Mouse (Mus musculus) adrenal gland (tissue): ENCODE data around the gene Rassf6.

Experiments used
- intact Hi-C: fragments of 180-260 bp; cut with DNase I; formaldehyde crosslinking; loops from one replicate; pipeline ENCODE4 v1.15.1; 2025

The Rassf6 gene

GRCm38 (mm10) chr5:90577751-90578150 lies 62.7 kb downstream of the Rassf6 start:
- intact Hi-C loops = no loop called here

GRCm38 (mm10) chr5:90571216-90571615 lies 69.2 kb downstream of the Rassf6 start:
- intact Hi-C loops = no loop called here

GRCm38 (mm10) chr5:90568338-90568737 lies 72.1 kb downstream of the Rassf6 start:
- intact Hi-C loops = no loop called here

GRCm38 (mm10) chr5:90567788-90568187 lies 72.7 kb downstream of the Rassf6 start:
- intact Hi-C loops = no loop called here

- intact Hi-C loops = no loop called here
These were observed 75.3 kb downstream of the Rassf6 start for GRCm38 (mm10) chr5:90565205-90565604.

- intact Hi-C loops = no loop called here
These were observed 76.3 kb downstream of the Rassf6 start for GRCm38 (mm10) chr5:90564161-90564560.

- intact Hi-C loops = no loop called here
These were observed 77.6 kb downstream of the Rassf6 start for GRCm38 (mm10) chr5:90562880-90563279.

GRCm38 (mm10) chr5:90561721-90562275 lies 78.7 kb downstream of the Rassf6 start:
- intact Hi-C loops = no loop called here

GRCm38 (mm10) chr5:90560743-90561142 lies 79.7 kb downstream of the Rassf6 start, which contains the start of gene 5830473C10Rik:
TSS of gene 5830473C10Rik (plus strand) at chr5:90561107.
- intact Hi-C loops = no loop called here

GRCm38 (mm10) chr5:90556052-90556451 lies 84.4 kb downstream of the Rassf6 start:
- intact Hi-C loops = no loop called here
